In genomic region chr9:107949922-107950235, GRCm38 (mm10) we compare ENCODE assay signal across 8 mouse cellular contexts. TPM values are rescaled to one million over a fixed set of nuclear protein-coding genes. Genes with fewer than 3 reads are reported as not detected.
DNase-seq lines count a peak whose midpoint lies in the region; ATAC-seq and TF ChIP-seq lines count a peak whose summit lies in the region.

Traip (plus strand) TSS chr9:107950136.

- H3K4me3 ChIP-seq in heart, embryonic 13.5 days: peak within 1 kb of the TSS; percentile 72
- peak within 1 kb of the TSS; percentile 86 to 95 (median 89) for H3K4me3 ChIP-seq in CH12.LX (replicated peaks in 1 of 3; ENCODE audit: low read depth in 2 of 3, low read length in 2 of 3, poor library complexity in 1 of 3)
- H3K4me3 ChIP-seq in forebrain, embryonic 13.5 days: peak within 1 kb of the TSS; percentile 62
- peak within 1 kb of the TSS; percentile 72 for H3K4me3 ChIP-seq in liver, embryonic 11.5 days (ENCODE audit: low read depth, low read length)

- no peak for TF ChIP-seq POLR2A in CH12.LX (IDR thresholded peaks at IDR 0.05; ENCODE audit: low read depth, low read length)

- H3K27me3 ChIP-seq in heart, embryonic 13.5 days (replicated peaks): no peaks in the 10 kb centered on the region
- H3K27me3 ChIP-seq in CH12.LX (replicated peaks): peaks cover 42% of the 10 kb centered on the region
- no peaks in the 10 kb centered on the region for H3K27me3 ChIP-seq in forebrain, embryonic 13.5 days
- no peaks in the 10 kb centered on the region for H3K27me3 ChIP-seq in liver, embryonic 11.5 days (replicated peaks; ENCODE audit: control insufficient read depth, insufficient read depth, low read length)

- TF ChIP-seq RAD21 in CH12.LX (IDR thresholded peaks at IDR 0.05; ENCODE audit: low read depth, low read length): no peak

- no peak for TF ChIP-seq EP300 in CH12.LX (IDR thresholded peaks at IDR 0.05; ENCODE audit: low read length)

- WGBS in heart, embryonic 13.5 days: 91% methylated on average over 10 of the region's 10 CpGs
- 92% methylated on average over 10 of the region's 10 CpGs for WGBS in forebrain, embryonic 13.5 days
- 90% methylated on average over 10 of the region's 10 CpGs for WGBS in liver, embryonic 11.5 days

- H3K9ac ChIP-seq in heart, embryonic 13.5 days: peak within 1 kb of the TSS; percentile 85
- H3K9ac ChIP-seq in CH12.LX (ENCODE audit: insufficient read depth, low read depth): peak within 1 kb of the TSS; percentile 42
- peak within 1 kb of the TSS; percentile 69 for H3K9ac ChIP-seq in forebrain, embryonic 13.5 days
- peak within 1 kb of the TSS; percentile 78 for H3K9ac ChIP-seq in liver, embryonic 11.5 days (ENCODE audit: low read depth, low read length)

- no peaks in the 10 kb centered on the region for H3K9me3 ChIP-seq in heart, embryonic 13.5 days
- peaks cover 7% of the 10 kb centered on the region for H3K9me3 ChIP-seq in CH12.LX (replicated peaks; ENCODE audit: low read length)
- no peaks in the 10 kb centered on the region for H3K9me3 ChIP-seq in forebrain, embryonic 13.5 days (replicated peaks)
- H3K9me3 ChIP-seq in liver, embryonic 11.5 days (ENCODE audit: control insufficient read depth, low read length): no peaks in the 10 kb centered on the region

- TF ChIP-seq CTCF in CH12.LX (conservative IDR thresholded peaks at IDR 0.05 in 1 of 2, IDR thresholded peaks at IDR 0.05 in 1 of 2; ENCODE audit: low read depth in 2 of 2, low read length in 2 of 2): no peak

- intact Hi-C loops in heart, postnatal 25 days (cut with DNase I): no loop called here

- in situ Hi-C loops in CH12.LX (cut with MboI; ENCODE audit: low pct_ligation_motif_present, low pct_unique_long_range_greater_than_20kb, low sequenced_read_pairs): no loop called here

- dilution Hi-C loops in CH12.LX (cut with MboI; ENCODE audit: extremely low pct_ligation_motif_present, extremely low pct_unique_long_range_greater_than_20kb, low sequenced_read_pairs): no loop called here

- DNase-seq in heart, postnatal 25 days (ENCODE audit: low spot score): no peak
- DNase-seq in CH12.LX (ENCODE audit: extremely low read depth): no peak
- no peak for DNase-seq in liver, embryonic 11.5 days (ENCODE audit: low spot score)
- DNase-seq in natural killer cell, adult 2 months (ENCODE audit: low spot score in 2 of 2): no peak
- no peak for DNase-seq in cerebellum, adult 8-10 months
- DNase-seq in cerebellum, adult 9-10 months: no peak

- peaks cover 18% of the 10 kb centered on the region for H3K4me1 ChIP-seq in heart, embryonic 13.5 days
- peaks cover 13 to 47% of the 10 kb centered on the region in 2 experiments for H3K4me1 ChIP-seq in CH12.LX (ENCODE audit: control insufficient read depth in 1 of 2, insufficient read depth in 2 of 2)
- peaks cover 13% of the 10 kb centered on the region for H3K4me1 ChIP-seq in forebrain, embryonic 13.5 days
- peaks cover 12% of the 10 kb centered on the region for H3K4me1 ChIP-seq in liver, embryonic 11.5 days (replicated peaks; ENCODE audit: control insufficient read depth, insufficient read depth, low read length)

- H3K4me2 ChIP-seq in heart, embryonic 13.5 days: peak within 1 kb of the TSS; percentile 90
- peak within 1 kb of the TSS; percentile 89 for H3K4me2 ChIP-seq in CH12.LX (ENCODE audit: insufficient read depth, low read depth, poor library complexity, severe bottlenecking)
- H3K4me2 ChIP-seq in forebrain, embryonic 13.5 days: peak within 1 kb of the TSS; percentile 87
- peak within 1 kb of the TSS; percentile 66 for H3K4me2 ChIP-seq in liver, embryonic 11.5 days

- no peak for ATAC-seq in heart, embryonic 13.5 days (ENCODE audit: extremely low read depth, insufficient number of reproducible peaks, low FRiP score, low TSS enrichment)
- no peak for ATAC-seq in forebrain, embryonic 13.5 days
- ATAC-seq in liver, embryonic 11.5 days (replicated peaks; ENCODE audit: low FRiP score): no peak

- peaks cover 33% of the 10 kb centered on the region for H3K79me2 ChIP-seq in CH12.LX (replicated peaks; ENCODE audit: control insufficient read depth, extremely low read depth, insufficient read depth, poor library complexity, severe bottlenecking)

- H3K36me3 ChIP-seq in heart, embryonic 13.5 days: no peaks in the 10 kb centered on the region
- peaks cover 0 to 16% of the 10 kb centered on the region in 2 experiments for H3K36me3 ChIP-seq in CH12.LX (replicated peaks in 1 of 2; ENCODE audit: control insufficient read depth in 1 of 2, insufficient read depth in 1 of 2, low read length in 1 of 2)
- H3K36me3 ChIP-seq in forebrain, embryonic 13.5 days (ENCODE audit: poor library complexity, severe bottlenecking): no peaks in the 10 kb centered on the region
- H3K36me3 ChIP-seq in liver, embryonic 11.5 days (ENCODE audit: control insufficient read depth, insufficient read depth, low read length): no peaks in the 10 kb centered on the region

- H3K27ac ChIP-seq in heart, embryonic 13.5 days (replicated peaks): peak within 1 kb of the TSS; percentile 68
- H3K27ac ChIP-seq in CH12.LX (ENCODE audit: insufficient read depth, low read depth): 0 out of 2 replicates have a peak within 1 kb of the TSS, but pooled peaks have one; percentile 12
- peak within 1 kb of the TSS; percentile 79 for H3K27ac ChIP-seq in forebrain, embryonic 13.5 days
- H3K27ac ChIP-seq in liver, embryonic 11.5 days (ENCODE audit: low read depth, low read length): peak within 1 kb of the TSS; percentile 33; the same call in 1 of the 2 replicates

TF ChIP-seq in CH12.LX, 34 proteins besides CTCF, POLR2A, EP300 and RAD21:
- TF ChIP-seq JUN (IDR thresholded peaks at IDR 0.05; ENCODE audit: insufficient read depth, low read depth, low read length): no peak
- TF ChIP-seq ELF1 (IDR thresholded peaks at IDR 0.05; ENCODE audit: low read depth, low read length): no peak
- no peak for TF ChIP-seq USF1 (IDR thresholded peaks at IDR 0.05; ENCODE audit: low read depth, low read length)
- TF ChIP-seq NRF1 (IDR thresholded peaks at IDR 0.05; ENCODE audit: low read depth, low read length): no peak
- no peak for TF ChIP-seq NELFE (IDR thresholded peaks at IDR 0.05; ENCODE audit: low read depth, low read length)
- no peak for TF ChIP-seq CHD2 (IDR thresholded peaks at IDR 0.05; ENCODE audit: low read length)
- TF ChIP-seq ZNF384 (IDR thresholded peaks at IDR 0.05; ENCODE audit: low read depth, low read length): no peak
- TF ChIP-seq MAZ (IDR thresholded peaks at IDR 0.05; ENCODE audit: low read depth, low read length): no peak
- no peak for TF ChIP-seq MAFK (IDR thresholded peaks at IDR 0.05; ENCODE audit: insufficient replicate concordance, low read length)
- TF ChIP-seq POLR2AphosphoS2 (IDR thresholded peaks at IDR 0.05; ENCODE audit: low read depth, low read length): no peak
- TF ChIP-seq TBP (conservative IDR thresholded peaks at IDR 0.05; ENCODE audit: low read depth, low read length): no peak
- TF ChIP-seq TCF12 (IDR thresholded peaks at IDR 0.05; ENCODE audit: low read depth, low read length): no peak
- no peak for TF ChIP-seq MXI1 (IDR thresholded peaks at IDR 0.05; ENCODE audit: low read depth, low read length)
- TF ChIP-seq MAX (IDR thresholded peaks at IDR 0.05; ENCODE audit: low read length): no peak
- no peak for TF ChIP-seq JUND (conservative IDR thresholded peaks at IDR 0.05; ENCODE audit: low read depth, low read length)
- TF ChIP-seq HCFC1 (IDR thresholded peaks at IDR 0.05; ENCODE audit: low read depth, low read length): no peak
- TF ChIP-seq USF2 (conservative IDR thresholded peaks at IDR 0.05; ENCODE audit: low read depth, low read length): no peak
- TF ChIP-seq UBTF (IDR thresholded peaks at IDR 0.05; ENCODE audit: low read depth, low read length): no peak

RNA-seq across cellular contexts. Expression of gene Traip, which starts in this region (rescaled TPM):
- polyA plus RNA-seq in heart, embryonic 13.5 days (2015; fragmentation: Nextera tagmentation; extraction: Ambion mirVana): 11.9 and 12.4 TPM in 2 replicates
- total RNA-seq in heart, postnatal 25 days (2021): under 1 TPM; 0.59 to 0.73 TPM
- total RNA-seq in CH12.LX (2012; rRNA removed) (21.6 and 27.0 TPM in 2 replicates), CH12.LX (2014; rRNA removed) (25.0 and 25.6 TPM in 2 replicates)
- 33.0 and 51.4 TPM in 2 replicates for polyA plus RNA-seq in CH12.LX (2012; ENCODE audit: insufficient read length, low read depth)
- polyA plus RNA-seq in forebrain, embryonic 13.5 days (2015; fragmentation: Nextera tagmentation; extraction: Ambion mirVana): 21.7 and 23.6 TPM in 2 replicates
- 30.4 and 32.9 TPM in 2 replicates for polyA plus RNA-seq in liver, embryonic 11.5 days (2014; fragmentation: Nextera tagmentation; extraction: Ambion mirVana)

Comparison
In these comparisons a context has a peak if more than half of its experiments do, and no peak if none do; other contexts are left out.
1. RNA of gene Traip (total RNA-seq): 21.6 to 27.0 TPM in CH12.LX; 0.59 to 0.73 TPM in heart, postnatal 25 days; every median in the first group is over 10 times any median in the second.
2. H3K27ac ChIP-seq: peak in every context shown above with its lines; median percentile 79 in forebrain, embryonic 13.5 days; 68 in heart, embryonic 13.5 days; 33 in liver, embryonic 11.5 days; 12 in CH12.LX.
3. Peak in every context shown above with its lines, with median percentiles within 50 percentile points of each other: H3K4me2 ChIP-seq, H3K4me3 ChIP-seq and H3K9ac ChIP-seq.